Mouse (Mus musculus) brain, embryonic 18.5 days (tissue): Measurements from ENCODE around the gene Vmn2r86.
"Not testable (repeated sequence)": the region's sequence is repeated elsewhere in the genome, so short reads cannot be mapped to it uniquely, and the experiment has no call there.

Source experiments
- DNase-seq: peaks from one replicate; pipeline ENCODE4 v3.0.0-alpha.2; 2012; ENCODE audit warnings: low read depth, low spot score

Vmn2r86 gene

GRCm38 (mm10) chr10:130455950-130456349 lies at the start of gene Vmn2r86:
Gene Vmn2r86 (minus strand): TSS chr10:130456050.
- not testable (repeated sequence) for DNase-seq

- DNase-seq: no peak
Observed at GRCm38 (mm10) chr10:130497296-130497695, 41.4 kb upstream of the Vmn2r86 start, which contains the start of gene Vmn2r87. Gene Vmn2r87 (minus strand): TSS chr10:130497396.

- DNase-seq: peak; percentile 0
Observed at GRCm38 (mm10) chr10:130470311-130470760, 14.5 kb upstream of the Vmn2r86 start.

- no peak for DNase-seq
Observed at GRCm38 (mm10) chr10:130444776-130445175, 11.1 kb downstream of the Vmn2r86 start.

GRCm38 (mm10) chr10:130434185-130434898 lies 21.5 kb downstream of the Vmn2r86 start:
- DNase-seq: not testable (repeated sequence)

GRCm38 (mm10) chr10:130429603-130430002 lies 26.2 kb downstream of the Vmn2r86 start, which contains the start of gene Vmn2r85:
Gene Vmn2r85 (minus strand): TSS chr10:130429703.
- not testable (repeated sequence) for DNase-seq

GRCm38 (mm10) chr10:130422368-130422767 lies 33.5 kb downstream of the Vmn2r86 start:
- DNase-seq: not testable (repeated sequence)

- no peak for DNase-seq
Observed at GRCm38 (mm10) chr10:130420401-130420800, 35.4 kb downstream of the Vmn2r86 start.

GRCm38 (mm10) chr10:130419954-130420353 lies 35.9 kb downstream of the Vmn2r86 start:
- not testable (repeated sequence) for DNase-seq

- DNase-seq: not testable (repeated sequence)
Observed at GRCm38 (mm10) chr10:130416352-130416751, 39.5 kb downstream of the Vmn2r86 start.

- not testable (repeated sequence) for DNase-seq
Observed at GRCm38 (mm10) chr10:130412167-130412698, 43.6 kb downstream of the Vmn2r86 start.

GRCm38 (mm10) chr10:130394232-130394631 lies 61.6 kb downstream of the Vmn2r86 start, which contains the start of gene Vmn2r84:
Gene Vmn2r84 (minus strand): TSS chr10:130394332.
- DNase-seq: no peak
